Mouse (Mus musculus) cerebellum, postnatal 10 days (tissue): ENCODE measurements at regions not wholly inside any gene's neighbourhood (a gene's known extent, or its start where the extent isn't known, plus 50 kb on each side); places are given as distances from the start of the nearest gene placed in this dataset.
A peak's percentile ranks its signal among the peaks of the same experiment; 100 is the strongest.

Experiments used
- DNase-seq, 2 experiments: peaks; one replicate each; pipeline ENCODE4 v3.0.0; 2021; ENCODE audit warnings: mixed read lengths in 2 of 2

- DNase-seq = no peak
These were observed 1193.0 kb downstream of the D3Ertd751e start for GRCm38 (mm10) chr3:42935418-42935817.

- DNase-seq = peak; percentile 86 to 87
These were observed 1234.7 kb downstream of the D3Ertd751e start for GRCm38 (mm10) chr3:42977066-42977465.
